Mouse (Mus musculus) forebrain, embryonic 11.5 days (tissue): ENCODE measurements around the gene Rnaseh2b. TPM values are rescaled to one million over a fixed set of nuclear protein-coding genes. Genes with fewer than 3 reads are reported as not detected.

Source experiments
- ATAC-seq: fragments of 200-750 bp; cut with Nextera tagmentation; replicated peaks from 2 replicates; pipeline ENCODE4 v1.8.0; 2017; ENCODE audit warnings: moderate TSS enrichment; ENCODE audit not compliant: low FRiP score
- DNase-seq: peaks from one replicate; pipeline ENCODE4 v3.0.0-alpha.2; 2017; ENCODE audit warnings: low spot score
- H3K27ac ChIP-seq: fragments of 300-500 bp; sonication (generic); 2 replicates; pipeline ENCODE4 v1.5.1; 2014; ENCODE audit warnings: low read depth, low read length
- H3K27me3 ChIP-seq: fragments of 300-500 bp; sonication (generic); 2 replicates; pipeline ENCODE4 v1.6.1; 2014; ENCODE audit warnings: mild to moderate bottlenecking, low read length, mixed read lengths; ENCODE audit not compliant: control insufficient read depth, insufficient read depth
- H3K36me3 ChIP-seq: fragments of 300-500 bp; sonication (generic); 2 replicates; pipeline ENCODE4 v1.6.1; 2014; ENCODE audit warnings: mild to moderate bottlenecking, low read length, moderate library complexity, mixed read lengths; ENCODE audit not compliant: control insufficient read depth, insufficient read depth
- H3K4me1 ChIP-seq: fragments of 300-500 bp; sonication (generic); replicated peaks from 2 replicates; pipeline ENCODE4 v1.6.1; 2014; ENCODE audit warnings: low read length, mixed read lengths; ENCODE audit not compliant: control insufficient read depth, insufficient read depth
- H3K4me2 ChIP-seq: fragments of 300-500 bp; sonication (generic); 2 replicates; pipeline ENCODE4 v1.6.1; 2014; ENCODE audit warnings: low read depth, mild to moderate bottlenecking, low read length, moderate library complexity, mixed read lengths; ENCODE audit not compliant: severe bottlenecking
- H3K4me3 ChIP-seq: fragments of 300-500 bp; sonication (generic); 2 replicates; pipeline ENCODE4 v1.5.1; 2014; ENCODE audit warnings: low read depth, low read length
- H3K9ac ChIP-seq: fragments of 300-500 bp; sonication (generic); 2 replicates; pipeline ENCODE4 v1.6.1; 2014; ENCODE audit warnings: low read length
- H3K9me3 ChIP-seq: fragments of 300-500 bp; sonication (generic); 2 replicates; pipeline ENCODE4 v1.6.1; 2016; ENCODE audit warnings: low read length, mixed read lengths; ENCODE audit not compliant: control insufficient read depth
- WGBS: fragments of 180-500 bp; shearing (Covaris S2); extraction: QIAGEN DNeasy Blood & Tissue Kit; methylation state at CpG from one replicate; pipeline ENCODE4 v1.1.7; 2014; 5-methylcytosine and 5-hydroxymethylcytosine counted together
- polyA plus RNA-seq: library from polyadenylated mRNA; unstranded; fragments of >200 nt; fragmentation: Nextera tagmentation; extraction: Ambion mirVana; gene quantifications from 2 replicates; pipeline ENCODE4 v1.2.1, GENCODE M21; 2014

Gene Rnaseh2b
- polyA plus RNA-seq, 1 experiment from 2014 or later: 71.7 TPM

- H3K9ac ChIP-seq: no peak overlapping the region
- no peak overlapping the region for H3K27ac ChIP-seq
- no peaks in the 10 kb centered on the region for H3K27me3 ChIP-seq
- no peak overlapping the region for H3K4me2 ChIP-seq
- no peaks in the 10 kb centered on the region for H3K4me1 ChIP-seq
- H3K4me3 ChIP-seq: no peak overlapping the region
- no peak for DNase-seq
- ATAC-seq: no peak
- no peaks in the 10 kb centered on the region for H3K36me3 ChIP-seq
- WGBS: 94% methylated on average over 3 of the region's 3 CpGs
- H3K9me3 ChIP-seq: no peaks in the 10 kb centered on the region
Observed at GRCm38 (mm10) chr14:62383786-62384299, 91.5 kb downstream of the Rnaseh2b start.

GRCm38 (mm10) chr14:62389064-62389728 is 96.8 kb downstream of the Rnaseh2b start:
- Histone ChIP-seq H3K9ac (no peak overlapping the region; the same call in 1 of the 2 replicates), H3K27ac (peak overlapping the region; percentile 57; the same call in 1 of the 2 replicates), H3K9me3 (no peaks in the 10 kb centered on the region), H3K4me1 (peaks cover 2% of the 10 kb centered on the region; the same call in 1 of the 2 replicates), H3K4me3 (no peak overlapping the region), H3K4me2 (0 out of 2 replicates have a peak overlapping the region, but pooled peaks have one; percentile 22), H3K27me3 (no peaks in the 10 kb centered on the region), H3K36me3 (no peaks in the 10 kb centered on the region)
- 33% methylated on average over 6 of the region's 6 CpGs for WGBS
- peak; percentile 87 for ATAC-seq
- no peak for DNase-seq

- Histone ChIP-seq H3K27me3 (no peaks in the 10 kb centered on the region), H3K4me2 (0 out of 2 replicates have a peak overlapping the region, but pooled peaks have one; percentile 22), H3K4me3 (no peak overlapping the region), H3K9me3 (no peaks in the 10 kb centered on the region), H3K9ac (no peak overlapping the region), H3K27ac (peak overlapping the region; percentile 57; the same call in 1 of the 2 replicates), H3K4me1 (peaks cover 2% of the 10 kb centered on the region; the same call in 1 of the 2 replicates), H3K36me3 (no peaks in the 10 kb centered on the region)
- no peak for DNase-seq
- WGBS: 73% methylated on average over 9 of the region's 9 CpGs
- ATAC-seq: peak; percentile 51
Observed at GRCm38 (mm10) chr14:62389729-62390536, 97.5 kb downstream of the Rnaseh2b start.

GRCm38 (mm10) chr14:62392754-62393153 is 100.4 kb downstream of the Rnaseh2b start:
- H3K4me2 ChIP-seq: no peak overlapping the region
- no peaks in the 10 kb centered on the region for H3K9me3 ChIP-seq
- no peak overlapping the region for H3K27ac ChIP-seq
- DNase-seq (no peak), ATAC-seq (no peak)
- H3K9ac ChIP-seq: no peak overlapping the region
- 90% methylated on average over 4 of the region's 4 CpGs for WGBS
- no peaks in the 10 kb centered on the region for H3K36me3 ChIP-seq
- H3K4me1 ChIP-seq: peaks cover 2% of the 10 kb centered on the region; the same call in 1 of the 2 replicates
- H3K27me3 ChIP-seq: no peaks in the 10 kb centered on the region
- H3K4me3 ChIP-seq: no peak overlapping the region

- 87% methylated on average over 2 of the region's 2 CpGs for WGBS
- Histone ChIP-seq H3K4me3 (no peak overlapping the region), H3K27ac (no peak overlapping the region), H3K27me3 (no peaks in the 10 kb centered on the region), H3K4me2 (no peak overlapping the region), H3K9me3 (no peaks in the 10 kb centered on the region), H3K36me3 (no peaks in the 10 kb centered on the region), H3K9ac (no peak overlapping the region), H3K4me1 (no peaks in the 10 kb centered on the region)
- ATAC-seq (no peak), DNase-seq (no peak)
Observed at GRCm38 (mm10) chr14:62395346-62395745, 103.0 kb downstream of the Rnaseh2b start.

GRCm38 (mm10) chr14:62416007-62416741 is 123.8 kb downstream of the Rnaseh2b start:
- WGBS: 54% methylated on average over 7 of the region's 7 CpGs
- Histone ChIP-seq H3K9me3 (no peaks in the 10 kb centered on the region), H3K4me1 (0 out of 2 replicates have a peak, but pooled peaks cover 2% of the 10 kb centered on the region), H3K27ac (no peak overlapping the region), H3K4me2 (no peak overlapping the region), H3K9ac (no peak overlapping the region), H3K4me3 (no peak overlapping the region), H3K27me3 (no peaks in the 10 kb centered on the region), H3K36me3 (no peaks in the 10 kb centered on the region)
- DNase-seq (no peak), ATAC-seq (peak; percentile 64)

GRCm38 (mm10) chr14:62416742-62417134 is 124.3 kb downstream of the Rnaseh2b start:
- H3K4me1 ChIP-seq: 0 out of 2 replicates have a peak, but pooled peaks cover 2% of the 10 kb centered on the region
- no peaks in the 10 kb centered on the region for H3K9me3 ChIP-seq
- H3K4me2 ChIP-seq: no peak overlapping the region
- no peak overlapping the region for H3K4me3 ChIP-seq
- DNase-seq (no peak), ATAC-seq (no peak)
- H3K27me3 ChIP-seq: no peaks in the 10 kb centered on the region
- H3K27ac ChIP-seq: no peak overlapping the region
- WGBS: 70% methylated on average over 1 of the region's 1 CpGs
- no peak overlapping the region for H3K9ac ChIP-seq
- no peaks in the 10 kb centered on the region for H3K36me3 ChIP-seq

GRCm38 (mm10) chr14:62417501-62417900 is 125.1 kb downstream of the Rnaseh2b start:
- WGBS: 91% methylated on average over 3 of the region's 3 CpGs
- no peaks in the 10 kb centered on the region for H3K9me3 ChIP-seq
- no peak overlapping the region for H3K4me3 ChIP-seq
- no peak overlapping the region for H3K4me2 ChIP-seq
- ATAC-seq (no peak), DNase-seq (no peak)
- H3K36me3 ChIP-seq: no peaks in the 10 kb centered on the region
- H3K27ac ChIP-seq: no peak overlapping the region
- H3K9ac ChIP-seq: no peak overlapping the region
- H3K27me3 ChIP-seq: no peaks in the 10 kb centered on the region
- H3K4me1 ChIP-seq: 0 out of 2 replicates have a peak, but pooled peaks cover 2% of the 10 kb centered on the region
